Mouse (Mus musculus) forebrain, embryonic 14.5 days (tissue): ENCODE measurements around the gene Pigg. TPM values are rescaled to one million over a fixed set of nuclear protein-coding genes. Genes with fewer than 3 reads are reported as not detected.

Source experiments
- ATAC-seq: fragments of 200-750 bp; cut with Nextera tagmentation; 2 replicates; pipeline ENCODE4 v1.8.0; 2017; ENCODE audit warnings: mild to moderate bottlenecking, moderate library complexity
- DNase-seq: peaks from one replicate; pipeline ENCODE4 v3.0.0-alpha.2; 2015; ENCODE audit warnings: low spot score
- H3K27ac ChIP-seq: fragments of 300-500 bp; sonication (generic); 2 replicates; pipeline ENCODE4 v1.5.1; 2014; ENCODE audit warnings: low read depth, mild to moderate bottlenecking, control low read depth, low read length, moderate library complexity
- H3K27me3 ChIP-seq: fragments of 300-500 bp; sonication (generic); replicated peaks from 2 replicates; pipeline ENCODE4 v1.6.1; 2014; ENCODE audit warnings: low read length, control low read depth, mixed read lengths; ENCODE audit not compliant: control insufficient read depth, insufficient read depth
- H3K36me3 ChIP-seq: fragments of 300-500 bp; sonication (generic); 2 replicates; pipeline ENCODE4 v1.6.1; 2014; ENCODE audit warnings: low read length, control low read depth; ENCODE audit not compliant: control insufficient read depth, insufficient read depth
- H3K4me1 ChIP-seq: fragments of 300-500 bp; sonication (generic); 2 replicates; pipeline ENCODE4 v1.6.1; 2014; ENCODE audit warnings: antibody characterized with exemption, low read length, control low read depth; ENCODE audit not compliant: control insufficient read depth, insufficient read depth
- H3K4me2 ChIP-seq: fragments of 300-500 bp; sonication (generic); 2 replicates; pipeline ENCODE4 v1.6.1; 2014; ENCODE audit warnings: mild to moderate bottlenecking, control low read depth, low read length
- H3K4me3 ChIP-seq: fragments of 300-500 bp; sonication (generic); 2 replicates; pipeline ENCODE4 v1.5.1; 2014; ENCODE audit warnings: low read depth, low read length, control low read depth
- H3K9ac ChIP-seq: fragments of 300-500 bp; sonication (generic); 2 replicates; pipeline ENCODE4 v1.6.1; 2014; ENCODE audit warnings: mild to moderate bottlenecking, low read length, control low read depth, moderate library complexity
- H3K9me3 ChIP-seq: fragments of 300-500 bp; sonication (generic); replicated peaks from 2 replicates; pipeline ENCODE4 v1.6.1; 2016; ENCODE audit warnings: low read length, control low read depth, mixed read lengths; ENCODE audit not compliant: control insufficient read depth
- WGBS: fragments of 180-500 bp; shearing (Covaris S2); extraction: QIAGEN DNeasy Blood & Tissue Kit; methylation state at CpG from one replicate; pipeline ENCODE4 v1.1.7; 2014; 5-methylcytosine and 5-hydroxymethylcytosine counted together
- polyA plus RNA-seq: library from polyadenylated mRNA; unstranded; fragments of >200 nt; fragmentation: Nextera tagmentation; extraction: Ambion mirVana; gene quantifications from 2 replicates; pipeline ENCODE4 v1.2.1, GENCODE M21; 2014

The Pigg gene
- polyA plus RNA-seq, 1 experiment from 2014 or later: 2.3 TPM

- H3K27ac ChIP-seq: no peak overlapping the region
- no peak for ATAC-seq
- H3K9ac ChIP-seq: no peak overlapping the region
- peaks cover 42% of the 10 kb centered on the region for H3K36me3 ChIP-seq
- H3K27me3 ChIP-seq: no peaks in the 10 kb centered on the region
- no peak overlapping the region for H3K4me2 ChIP-seq
- no peaks in the 10 kb centered on the region for H3K4me1 ChIP-seq
- 83% methylated on average over 10 of the region's 10 CpGs for WGBS
- DNase-seq: no peak
- H3K9me3 ChIP-seq: no peaks in the 10 kb centered on the region
- no peak overlapping the region for H3K4me3 ChIP-seq
Measured at GRCm38 (mm10) chr5:108345313-108346071, 33.1 kb downstream of the Pigg start.

- WGBS: 90% methylated on average over 6 of the region's 6 CpGs
- H3K9me3 ChIP-seq: no peaks in the 10 kb centered on the region
- no peak for DNase-seq
- H3K27me3 ChIP-seq: no peaks in the 10 kb centered on the region
- H3K36me3 ChIP-seq: peaks cover 33% of the 10 kb centered on the region
- H3K4me3 ChIP-seq: no peak overlapping the region
- ATAC-seq: no peak
- no peak overlapping the region for H3K27ac ChIP-seq
- H3K9ac ChIP-seq: no peak overlapping the region
- no peaks in the 10 kb centered on the region for H3K4me1 ChIP-seq
- no peak overlapping the region for H3K4me2 ChIP-seq
Measured at GRCm38 (mm10) chr5:108347843-108348242, 35.4 kb downstream of the Pigg start.

- H3K9ac ChIP-seq: no peak overlapping the region
- no peak overlapping the region for H3K4me2 ChIP-seq
- H3K27ac ChIP-seq: no peak overlapping the region
- H3K36me3 ChIP-seq: peaks cover 21% of the 10 kb centered on the region
- no peaks in the 10 kb centered on the region for H3K27me3 ChIP-seq
- H3K9me3 ChIP-seq: no peaks in the 10 kb centered on the region
- ATAC-seq: no peak
- no peak for DNase-seq
- no peaks in the 10 kb centered on the region for H3K4me1 ChIP-seq
- WGBS: 94% methylated on average over 9 of the region's 9 CpGs
- no peak overlapping the region for H3K4me3 ChIP-seq
Measured at GRCm38 (mm10) chr5:108349511-108350148, 37.2 kb downstream of the Pigg start.

- Histone ChIP-seq H3K4me2 (no peak overlapping the region), H3K9ac (no peak overlapping the region), H3K27ac (no peak overlapping the region), H3K4me1 (no peaks in the 10 kb centered on the region), H3K36me3 (0 out of 2 replicates have a peak, but pooled peaks cover 3% of the 10 kb centered on the region), H3K4me3 (no peak overlapping the region), H3K27me3 (no peaks in the 10 kb centered on the region), H3K9me3 (no peaks in the 10 kb centered on the region)
- ATAC-seq (no peak), DNase-seq (no peak)
- 83% methylated on average over 2 of the region's 2 CpGs for WGBS
Measured at GRCm38 (mm10) chr5:108354056-108354455, 41.6 kb downstream of the Pigg start.

- Histone ChIP-seq H3K27me3 (no peaks in the 10 kb centered on the region), H3K9ac (no peak overlapping the region), H3K4me3 (no peak overlapping the region), H3K27ac (no peak overlapping the region), H3K36me3 (no peaks in the 10 kb centered on the region), H3K4me2 (no peak overlapping the region), H3K4me1 (no peaks in the 10 kb centered on the region), H3K9me3 (no peaks in the 10 kb centered on the region)
- DNase-seq (no peak), ATAC-seq (no peak)
- 100% methylated on average over 1 of the region's 1 CpGs for WGBS
Measured at GRCm38 (mm10) chr5:108357862-108358261, 45.5 kb downstream of the Pigg start.

GRCm38 (mm10) chr5:108359491-108359890 lies 47.1 kb downstream of the Pigg start:
- 87% methylated on average over 9 of the region's 9 CpGs for WGBS
- DNase-seq (no peak), ATAC-seq (no peak)
- H3K9ac ChIP-seq: no peak overlapping the region
- no peak overlapping the region for H3K4me3 ChIP-seq
- peaks cover 8% of the 10 kb centered on the region for H3K27me3 ChIP-seq
- no peaks in the 10 kb centered on the region for H3K9me3 ChIP-seq
- H3K36me3 ChIP-seq: no peaks in the 10 kb centered on the region
- H3K4me1 ChIP-seq: no peaks in the 10 kb centered on the region
- H3K27ac ChIP-seq: no peak overlapping the region
- no peak overlapping the region for H3K4me2 ChIP-seq

- no peaks in the 10 kb centered on the region for H3K9me3 ChIP-seq
- H3K36me3 ChIP-seq: no peaks in the 10 kb centered on the region
- WGBS: 91% methylated on average over 4 of the region's 4 CpGs
- no peak overlapping the region for H3K4me2 ChIP-seq
- no peaks in the 10 kb centered on the region for H3K4me1 ChIP-seq
- H3K27me3 ChIP-seq: peaks cover 16% of the 10 kb centered on the region
- H3K27ac ChIP-seq: no peak overlapping the region
- no peak overlapping the region for H3K9ac ChIP-seq
- H3K4me3 ChIP-seq: no peak overlapping the region
- ATAC-seq (no peak), DNase-seq (no peak)
Measured at GRCm38 (mm10) chr5:108360211-108360610, 47.8 kb downstream of the Pigg start.

GRCm38 (mm10) chr5:108362330-108362729 lies 49.9 kb downstream of the Pigg start:
- DNase-seq: no peak
- 32% methylated on average over 3 of the region's 3 CpGs for WGBS

More at GRCm38 (mm10) chr5:108362330-108362729, 49.9 kb downstream of the Pigg start:
- peaks cover 35% of the 10 kb centered on the region for H3K27me3 ChIP-seq
- H3K27ac ChIP-seq: no peak overlapping the region
- no peak for ATAC-seq
- H3K36me3 ChIP-seq: no peaks in the 10 kb centered on the region
- H3K9ac ChIP-seq: no peak overlapping the region
- H3K9me3 ChIP-seq: no peaks in the 10 kb centered on the region
- peaks cover 4% of the 10 kb centered on the region; the same call in 1 of the 2 replicates for H3K4me1 ChIP-seq
- H3K4me3 ChIP-seq: no peak overlapping the region
- no peak overlapping the region for H3K4me2 ChIP-seq
